Mouse (Mus musculus): ENCODE data around the gene Gm15517. TPM values are rescaled to one million over a fixed set of nuclear protein-coding genes. Genes with fewer than 3 reads are reported as not detected.
A peak's percentile ranks its signal among the peaks of the same experiment; 100 is the strongest.
"Not testable (repeated sequence)": the region's sequence is repeated elsewhere in the genome, so short reads cannot be mapped to it uniquely, and the experiment has no call there.

The Gm15517 gene
- not detected in 3 replicates for total RNA-seq (2017)

DNA sequence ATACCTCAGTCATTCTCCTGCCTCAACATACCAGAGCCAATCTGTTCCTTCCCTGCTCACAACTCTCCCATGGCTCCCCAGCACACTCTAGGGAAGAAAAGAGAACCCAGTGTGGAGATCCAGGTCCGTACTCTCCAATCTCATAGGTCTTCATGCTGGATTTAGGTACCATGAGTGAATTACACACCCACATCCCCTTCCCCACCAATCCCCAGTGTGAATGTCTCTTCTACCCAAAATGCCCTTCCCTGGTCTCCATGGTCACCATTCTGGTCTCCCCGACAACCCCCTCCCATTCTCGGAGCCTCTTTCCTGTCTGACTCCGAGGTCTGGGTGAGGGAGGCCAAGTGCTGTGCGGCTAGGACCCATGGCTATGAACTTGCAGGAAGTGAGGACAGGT is at the start of gene Gm15517:
Gm15517 (plus strand) TSS at position 301 of the 400 bp plus-strand sequence.
- no peak for ATAC-seq (replicated peaks; ENCODE audit: insufficient number of reproducible peaks, low FRiP score, low TSS enrichment, poor library complexity, severe bottlenecking)

- ATAC-seq (replicated peaks; ENCODE audit: insufficient number of reproducible peaks, low FRiP score, low TSS enrichment, poor library complexity, severe bottlenecking): no peak
Measured at GRCm38 (mm10) chr7:44215645-44216044, 45.6 kb upstream of the Gm15517 start, which contains the start of gene Klk1b5. TSS of gene Klk1b5 (plus strand) at chr7:44215945.

GRCm38 (mm10) chr7:44221601-44222000 is 39.6 kb upstream of the Gm15517 start:
- ATAC-seq (replicated peaks; ENCODE audit: insufficient number of reproducible peaks, low FRiP score, low TSS enrichment, poor library complexity, severe bottlenecking): not testable (repeated sequence)

DNA sequence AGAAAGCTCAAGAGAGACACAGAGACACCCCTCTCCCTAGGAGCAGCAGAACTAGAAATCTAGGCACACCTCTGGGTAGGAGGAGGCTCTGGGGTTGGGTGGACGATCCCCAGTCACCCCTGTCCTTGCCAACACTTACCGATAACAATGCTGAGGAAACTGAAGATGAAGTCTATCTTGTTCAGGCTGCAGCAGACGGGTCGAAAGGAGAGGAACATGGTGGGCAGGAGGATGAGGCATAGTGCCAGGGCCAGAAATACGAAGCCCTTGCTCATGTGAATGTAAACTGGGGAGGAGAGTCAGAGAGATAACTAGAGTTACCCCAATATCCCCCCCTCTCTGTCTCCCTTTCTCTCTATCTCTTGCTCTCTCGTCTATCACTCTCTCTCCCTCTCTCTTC is 38.9 kb upstream of the Gm15517 start:
- ATAC-seq (replicated peaks; ENCODE audit: insufficient number of reproducible peaks, low FRiP score, low TSS enrichment, poor library complexity, severe bottlenecking): not testable (repeated sequence)

DNA sequence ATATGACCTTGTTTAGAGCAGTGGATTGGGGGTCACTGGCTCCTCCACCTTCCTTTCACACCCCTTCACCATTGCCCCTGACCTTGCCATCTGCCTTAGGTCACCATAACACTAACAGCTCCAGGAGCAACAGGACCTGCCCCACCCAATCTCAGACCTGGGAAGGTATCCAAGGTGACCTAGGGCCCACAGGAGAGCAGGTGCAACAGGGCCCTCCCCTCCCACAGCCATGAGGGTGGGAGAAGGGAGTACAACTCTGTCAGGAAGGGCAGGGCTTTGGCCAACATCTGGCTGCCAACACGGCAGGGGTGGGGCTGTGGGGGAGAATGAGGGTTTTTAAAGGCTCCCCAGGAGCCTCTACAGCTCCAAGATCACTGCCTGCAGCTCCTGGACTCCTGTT is 36.2 kb upstream of the Gm15517 start, which contains the start of gene Klk1:
Klk1 (plus strand) TSS at position 285 of the 400 bp plus-strand sequence.
- no peak for ATAC-seq (replicated peaks; ENCODE audit: insufficient number of reproducible peaks, low FRiP score, low TSS enrichment, poor library complexity, severe bottlenecking)

GRCm38 (mm10) chr7:44235909-44236308 is 25.3 kb upstream of the Gm15517 start, which contains the start of gene Gm36864:
TSS of gene Gm36864 (plus strand) at chr7:44236177.
- ATAC-seq (replicated peaks; ENCODE audit: insufficient number of reproducible peaks, low FRiP score, low TSS enrichment, poor library complexity, severe bottlenecking): no peak

GRCm38 (mm10) chr7:44239913-44240312 is 21.3 kb upstream of the Gm15517 start:
- ATAC-seq (replicated peaks; ENCODE audit: insufficient number of reproducible peaks, low FRiP score, low TSS enrichment, poor library complexity, severe bottlenecking): no peak

DNA sequence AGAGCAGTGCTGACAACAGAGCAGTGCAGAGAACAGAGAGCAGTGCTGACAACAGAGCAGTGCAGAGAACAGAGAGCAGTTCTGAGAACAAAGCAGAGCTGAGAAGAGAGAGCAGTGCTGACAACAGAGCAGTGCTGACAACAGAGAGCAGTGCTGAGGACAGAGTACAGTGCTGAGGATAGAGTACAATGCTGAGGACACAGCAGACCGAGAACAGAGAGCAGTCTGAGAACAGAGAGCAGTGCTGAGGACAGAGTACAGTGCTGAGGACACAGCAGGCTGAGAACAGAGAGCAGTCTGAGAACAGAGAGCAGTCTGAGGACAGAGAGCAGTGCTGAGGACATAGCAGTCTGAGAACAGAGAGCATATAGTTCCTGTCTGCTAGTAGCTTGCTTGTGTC is 20.5 kb upstream of the Gm15517 start:
- no peak for ATAC-seq (replicated peaks; ENCODE audit: insufficient number of reproducible peaks, low FRiP score, low TSS enrichment, poor library complexity, severe bottlenecking)

- ATAC-seq (replicated peaks; ENCODE audit: insufficient number of reproducible peaks, low FRiP score, low TSS enrichment, poor library complexity, severe bottlenecking): no peak
Measured at GRCm38 (mm10) chr7:44241163-44241562, 20.1 kb upstream of the Gm15517 start.

GRCm38 (mm10) chr7:44244080-44244479 is 17.2 kb upstream of the Gm15517 start:
- ATAC-seq (replicated peaks; ENCODE audit: insufficient number of reproducible peaks, low FRiP score, low TSS enrichment, poor library complexity, severe bottlenecking): no peak

GRCm38 (mm10) chr7:44246055-44246983 is 14.9 kb upstream of the Gm15517 start, which contains the start of the genes 1700028J19Rik and 2410002F23Rik:
TSS of gene 1700028J19Rik (minus strand) at chr7:44246695.
TSS of gene 2410002F23Rik (plus strand) at chr7:44246722.
- peak; percentile 69 for ATAC-seq (replicated peaks; ENCODE audit: insufficient number of reproducible peaks, low FRiP score, low TSS enrichment, poor library complexity, severe bottlenecking)

GRCm38 (mm10) chr7:44246984-44247470 is 14.2 kb upstream of the Gm15517 start:
- 0 out of 2 replicates have a peak, but pooled peaks have one; percentile 5 for ATAC-seq (replicated peaks; ENCODE audit: insufficient number of reproducible peaks, low FRiP score, low TSS enrichment, poor library complexity, severe bottlenecking)

DNA sequence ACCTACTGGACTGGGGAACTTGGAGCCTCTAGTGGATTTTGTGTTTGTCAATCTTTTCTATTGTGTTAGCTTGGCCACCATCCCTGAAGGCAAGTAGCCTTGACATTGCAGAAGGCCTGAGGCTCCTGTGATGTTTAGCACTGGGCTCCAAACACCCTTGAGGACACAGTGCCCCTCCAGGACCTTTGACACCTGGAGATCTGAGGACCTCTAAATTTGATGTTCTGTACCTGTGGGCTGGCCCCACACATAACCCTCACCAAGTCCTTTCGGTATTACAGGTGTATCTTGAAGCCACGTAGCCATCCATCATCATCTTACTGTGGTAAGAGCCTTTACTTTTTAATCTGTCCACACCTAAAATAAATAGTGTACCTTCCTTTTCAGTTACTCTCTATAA is 13.3 kb upstream of the Gm15517 start:
- ATAC-seq (replicated peaks; ENCODE audit: insufficient number of reproducible peaks, low FRiP score, low TSS enrichment, poor library complexity, severe bottlenecking): no peak

DNA sequence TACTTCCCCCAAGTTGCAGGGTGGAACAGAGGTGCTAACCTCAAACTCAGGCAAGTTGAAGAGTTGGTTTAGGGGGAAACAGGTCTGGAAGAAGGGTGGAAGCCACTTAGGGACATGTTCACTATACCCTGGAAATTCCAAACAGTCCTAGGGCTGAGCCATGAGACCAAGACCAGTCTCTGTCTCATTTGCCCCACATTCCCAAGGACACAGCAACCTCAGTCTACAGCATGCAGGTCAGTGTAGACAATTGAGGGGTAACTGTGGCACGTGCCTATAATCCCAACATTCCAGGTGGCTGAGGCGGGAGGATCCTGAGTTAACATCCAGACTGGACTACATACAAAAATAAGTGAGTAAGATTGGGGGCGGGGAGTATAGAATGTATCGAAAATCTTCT is 12.0 kb upstream of the Gm15517 start:
- ATAC-seq (replicated peaks; ENCODE audit: insufficient number of reproducible peaks, low FRiP score, low TSS enrichment, poor library complexity, severe bottlenecking): no peak

DNA sequence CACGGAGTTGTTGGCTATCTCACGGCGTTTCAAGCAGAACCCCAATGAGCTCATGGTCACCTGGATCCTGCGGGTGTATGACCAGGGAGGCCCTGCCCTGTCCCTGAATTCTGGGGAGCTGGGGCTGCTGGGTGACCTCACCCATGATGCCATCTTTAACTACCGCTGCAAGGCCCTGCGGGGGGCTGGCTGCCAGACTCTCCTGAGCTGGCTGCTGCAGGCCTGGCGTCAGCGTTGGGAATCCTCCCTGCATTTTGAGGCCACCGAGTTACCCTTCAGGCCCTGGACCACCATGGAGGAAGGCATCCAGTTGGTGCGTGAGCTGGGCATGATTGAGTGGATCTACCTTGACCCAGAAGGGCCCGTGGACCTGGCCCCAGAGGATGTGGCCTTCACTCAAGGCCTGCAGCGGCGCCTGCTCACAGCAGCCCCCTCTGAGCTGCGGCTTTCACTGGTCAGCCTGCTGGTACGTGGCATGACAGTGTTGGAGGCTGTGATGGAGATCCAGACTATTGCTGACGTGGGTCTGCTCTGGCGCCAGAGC is 10.4 kb upstream of the Gm15517 start:
- ATAC-seq (replicated peaks; ENCODE audit: insufficient number of reproducible peaks, low FRiP score, low TSS enrichment, poor library complexity, severe bottlenecking): not testable (repeated sequence)

- no peak for ATAC-seq (replicated peaks; ENCODE audit: insufficient number of reproducible peaks, low FRiP score, low TSS enrichment, poor library complexity, severe bottlenecking)
Measured at GRCm38 (mm10) chr7:44253023-44253616, 8.1 kb upstream of the Gm15517 start.

DNA sequence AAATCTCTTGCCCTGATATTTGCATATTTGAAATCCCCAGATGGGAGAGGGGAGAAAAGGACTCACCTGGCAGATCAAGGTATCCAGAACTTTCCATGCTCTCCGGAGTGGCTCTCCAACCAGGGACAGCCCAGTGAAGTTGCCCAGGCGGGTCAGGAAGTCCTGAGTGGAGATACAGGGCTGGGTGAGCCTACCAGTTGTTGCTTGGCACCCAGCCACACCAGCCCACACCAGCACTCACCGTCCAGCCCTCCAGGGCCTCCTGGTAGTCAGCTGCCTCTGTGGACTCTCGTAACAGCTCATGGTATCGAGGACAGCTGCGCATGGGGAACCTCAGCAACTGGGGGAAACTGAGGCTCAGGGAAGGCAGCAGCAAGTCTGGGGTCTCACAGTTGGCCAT is 6.3 kb upstream of the Gm15517 start:
- no peak for ATAC-seq (replicated peaks; ENCODE audit: insufficient number of reproducible peaks, low FRiP score, low TSS enrichment, poor library complexity, severe bottlenecking)

GRCm38 (mm10) chr7:44257278-44257677 is 4.0 kb upstream of the Gm15517 start, which contains the start of gene Acp4:
TSS of gene Acp4 (minus strand) at chr7:44257378.
- ATAC-seq (replicated peaks; ENCODE audit: insufficient number of reproducible peaks, low FRiP score, low TSS enrichment, poor library complexity, severe bottlenecking): no peak

DNA sequence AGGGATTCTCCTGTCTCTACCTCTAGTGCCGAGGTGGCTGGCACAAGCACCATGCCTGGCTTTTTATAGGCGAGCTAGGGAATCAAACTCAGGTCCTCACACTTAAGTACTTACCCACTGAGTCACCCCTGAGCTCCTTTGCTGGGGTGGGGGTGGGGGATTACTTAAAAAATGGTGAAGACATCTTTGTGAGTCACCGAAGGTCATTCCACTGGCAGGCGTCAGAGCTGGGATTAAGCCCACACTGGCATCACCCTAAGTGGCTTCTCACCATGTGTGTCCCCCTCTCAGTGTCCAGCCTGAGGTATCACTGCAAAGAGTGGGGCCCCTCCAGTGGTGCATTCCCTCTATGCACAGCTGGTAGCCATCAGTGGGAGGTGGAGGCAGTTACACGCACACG is 837 bp upstream of the Gm15517 start:
- no peak for ATAC-seq (replicated peaks; ENCODE audit: insufficient number of reproducible peaks, low FRiP score, low TSS enrichment, poor library complexity, severe bottlenecking)

Measured in monocyte, adult 5-6 weeks (primary cell).